Mouse (Mus musculus) monocyte, adult 5-6 weeks (primary cell): ENCODE results near the gene Orai2. TPM values are rescaled to one million over a fixed set of nuclear protein-coding genes. Genes with fewer than 3 reads are reported as not detected.
"Not testable (repeated sequence)": the region's sequence is repeated elsewhere in the genome, so short reads cannot be mapped to it uniquely, and the experiment has no call there.

Experiments
- ATAC-seq: fragments of 153-309, 156-312 bp; replicated peaks from 2 replicates; pipeline ENCODE4 v1.8.0; 2017; ENCODE audit warnings: mild to moderate bottlenecking; ENCODE audit not compliant: low TSS enrichment, insufficient number of reproducible peaks, severe bottlenecking, poor library complexity, low FRiP score
- total RNA-seq: library from RNA; stranded (forward); fragments of 200-1000, 200-491, 200-594 nt; gene quantifications from 3 replicates; pipeline ENCODE4 v1.2.3, GENCODE M21; 2017

Orai2 gene
- total RNA-seq, 1 experiment from 2014 or later: 49.2 TPM

DNA sequence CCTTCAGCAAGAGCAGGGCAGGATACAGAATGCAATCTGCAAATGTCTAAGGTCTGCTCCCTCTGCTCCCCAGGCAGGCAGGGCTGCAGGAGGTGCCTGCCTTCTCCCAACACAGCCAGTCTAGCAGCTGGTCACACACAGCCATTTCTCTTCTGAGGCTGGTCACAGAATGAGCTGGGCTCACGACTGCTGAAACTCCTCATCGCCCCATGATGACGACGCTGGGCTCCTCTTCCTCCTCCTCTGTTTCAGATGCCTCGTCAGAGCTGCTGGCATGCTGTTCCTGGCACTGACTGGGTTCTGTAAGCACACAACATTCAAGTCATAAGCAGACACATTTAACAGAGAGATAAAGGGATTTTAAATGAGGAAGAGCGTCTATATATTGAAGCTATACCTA is 10.7 kb upstream of the Orai2 start:
- ATAC-seq: no peak

DNA sequence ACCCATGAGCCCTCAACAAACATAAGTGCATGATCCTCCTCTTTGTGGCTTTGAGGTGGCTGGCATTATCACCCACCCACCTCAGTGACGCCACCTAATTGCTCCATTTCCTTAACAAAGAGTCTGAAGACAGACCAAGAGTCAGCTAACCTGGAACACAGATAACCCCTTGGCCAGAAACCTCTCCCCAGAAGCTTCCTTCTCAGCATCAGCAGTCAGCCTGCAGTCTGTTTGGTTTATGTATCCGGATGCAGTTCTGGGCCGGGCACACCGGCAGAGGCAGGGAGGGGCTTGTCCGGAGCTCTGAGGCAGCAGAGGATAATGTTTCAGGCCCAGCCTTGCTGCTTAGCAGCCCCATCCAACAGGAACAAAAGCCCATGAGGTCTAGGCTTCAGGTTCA is 9.1 kb upstream of the Orai2 start:
- peak; percentile 32; the same call in 1 of the 2 replicates for ATAC-seq

- ATAC-seq: no peak
These were observed 3.3 kb upstream of the Orai2 start for GRCm38 (mm10) chr5:136173606-136174463.

GRCm38 (mm10) chr5:136172939-136173338 is 2.4 kb upstream of the Orai2 start:
- ATAC-seq: no peak

DNA sequence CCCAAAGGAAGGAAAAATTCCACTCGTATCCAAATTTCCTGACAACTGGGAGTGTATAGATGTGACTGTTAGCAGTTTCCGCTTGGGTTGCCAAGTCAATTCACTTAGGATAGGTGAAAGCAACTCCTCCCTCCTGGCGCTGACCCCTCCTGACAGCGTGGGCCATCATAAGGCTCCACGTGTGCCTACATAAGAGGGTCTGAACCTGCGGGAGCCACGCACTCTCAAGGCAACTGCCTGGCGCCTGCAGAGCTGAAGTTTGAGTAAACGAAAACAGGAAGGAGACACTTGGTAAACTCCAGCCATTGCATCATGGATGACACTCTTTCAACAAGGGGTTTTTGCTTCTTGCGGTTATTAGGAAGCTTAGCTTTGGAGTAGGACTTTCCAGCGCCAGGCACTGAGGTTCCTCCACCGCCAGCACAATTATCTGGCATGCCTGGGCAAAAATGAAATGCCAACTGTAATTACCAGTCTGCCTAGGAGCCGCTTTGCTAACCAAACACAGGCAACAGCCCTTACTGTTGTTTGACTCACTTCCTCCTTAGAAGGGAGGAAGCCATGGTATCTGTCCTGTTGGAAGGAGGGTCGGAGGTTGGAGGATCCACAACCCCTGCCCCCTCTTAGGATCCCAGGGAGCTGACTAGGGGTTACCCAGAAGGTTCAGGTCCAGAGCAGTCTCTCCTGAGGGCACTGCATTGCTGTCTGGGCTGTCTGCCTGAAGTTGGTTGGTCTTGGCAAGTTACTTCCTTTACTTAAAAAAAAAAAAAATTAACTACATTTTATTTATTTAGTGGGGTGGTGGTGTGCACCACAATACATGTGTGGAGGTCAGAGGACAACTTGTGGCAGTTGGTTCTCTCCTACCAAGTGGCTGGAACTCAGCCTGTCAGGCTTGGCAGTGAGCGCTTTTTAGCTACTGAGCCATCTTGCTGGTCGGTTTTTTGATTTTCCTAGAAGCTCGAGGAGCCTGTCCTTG is 1.1 kb upstream of the Orai2 start:
- peak; percentile 68 for ATAC-seq

GRCm38 (mm10) chr5:136169626-136170511 is 644 bp downstream of the Orai2 start:
- ATAC-seq: peak; percentile 18; the same call in 1 of the 2 replicates

DNA sequence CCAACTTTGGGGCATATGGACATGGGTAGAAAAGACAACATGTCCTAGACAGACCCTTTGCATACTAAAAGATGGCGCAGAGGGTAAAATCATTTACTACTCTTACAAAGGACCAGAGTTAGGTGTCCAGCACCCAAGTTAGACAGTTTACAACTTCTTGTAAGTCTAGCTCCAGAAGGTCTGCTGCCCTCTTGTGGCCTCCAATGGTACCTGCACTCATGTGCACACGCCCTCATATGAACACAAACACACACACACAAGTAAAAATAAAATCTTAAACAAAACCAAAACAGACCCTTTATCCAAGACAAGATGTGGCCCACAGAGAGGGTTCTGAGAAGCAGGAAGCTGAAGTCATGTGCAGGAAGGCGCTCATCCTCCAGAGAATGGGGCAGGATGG is 2.4 kb downstream of the Orai2 start:
- no peak for ATAC-seq

- no peak for ATAC-seq
These were observed 3.2 kb downstream of the Orai2 start for GRCm38 (mm10) chr5:136167296-136167695.

GRCm38 (mm10) chr5:136165246-136165645 is 5.3 kb downstream of the Orai2 start:
- ATAC-seq: no peak

DNA sequence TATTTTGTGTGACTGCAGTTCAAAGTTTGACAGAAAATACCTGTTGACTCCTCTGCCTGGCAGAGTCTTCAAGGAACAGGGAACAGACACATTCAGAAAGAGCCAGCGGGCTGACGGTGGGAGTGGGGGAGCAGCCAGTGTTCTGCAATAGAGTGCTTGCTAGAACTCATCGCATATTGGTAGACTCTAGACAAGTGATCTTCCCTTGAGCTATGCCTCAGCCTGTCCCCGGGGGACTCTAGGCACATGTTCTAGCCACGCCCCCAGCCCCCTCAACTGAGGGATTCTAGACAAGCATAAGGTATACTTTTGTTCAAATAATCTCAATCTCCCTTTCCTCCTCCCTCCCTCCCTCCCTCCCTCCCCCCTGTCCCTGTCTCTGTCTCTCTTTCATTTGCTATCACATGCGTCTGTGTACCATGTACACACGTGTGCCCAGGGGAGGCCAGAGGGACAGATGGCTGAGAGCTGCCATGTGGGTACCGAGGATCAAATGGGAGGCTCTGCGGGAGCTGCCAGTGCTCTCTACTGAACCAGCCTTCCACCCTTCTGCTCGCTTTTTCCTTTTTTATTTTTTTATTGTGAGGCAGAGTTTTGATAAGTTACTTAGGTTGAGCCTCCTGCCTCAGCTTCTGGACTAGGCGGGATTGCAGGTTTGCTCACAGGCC is 6.6 kb downstream of the Orai2 start:
- ATAC-seq: no peak

DNA sequence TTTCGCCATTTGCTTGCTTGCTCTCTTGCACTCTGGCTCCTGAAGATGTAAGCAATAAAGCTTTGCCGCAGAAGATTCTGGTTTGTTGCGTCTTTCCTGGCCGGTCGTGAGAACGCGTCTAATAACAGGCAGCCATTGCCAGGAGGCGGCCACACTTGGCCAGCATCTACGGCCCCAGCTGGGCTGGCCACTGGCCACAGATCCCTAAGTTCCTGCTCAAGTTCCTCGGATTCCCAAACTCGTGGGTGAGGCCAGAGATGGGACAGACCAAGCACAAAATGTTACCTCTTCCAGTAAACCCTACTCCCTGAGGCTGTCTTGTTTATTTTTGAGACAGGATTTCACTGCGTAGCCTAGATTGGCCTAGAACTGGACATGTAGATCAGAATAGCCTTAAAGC is 10.4 kb downstream of the Orai2 start:
- not testable (repeated sequence) for ATAC-seq

DNA sequence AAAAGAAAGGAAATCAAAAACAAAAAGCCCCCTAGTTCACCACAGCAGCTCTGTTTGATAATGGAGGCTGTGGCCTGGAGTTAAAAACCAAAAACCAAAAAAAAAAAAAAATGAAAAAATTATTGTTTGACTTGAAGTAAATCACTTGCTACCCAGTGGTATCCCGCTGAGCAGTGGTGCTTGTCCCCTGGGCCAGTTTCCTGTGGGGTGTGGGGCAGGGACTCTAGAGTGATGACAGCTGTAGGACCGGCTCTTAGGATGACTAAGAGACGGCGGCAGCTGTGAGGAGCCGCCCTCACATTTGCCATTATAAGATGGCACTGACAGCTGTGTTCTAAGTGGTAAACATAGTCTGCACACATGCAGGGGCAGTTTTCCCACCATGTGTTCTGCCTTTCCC is 15.1 kb downstream of the Orai2 start:
- ATAC-seq: no peak

DNA sequence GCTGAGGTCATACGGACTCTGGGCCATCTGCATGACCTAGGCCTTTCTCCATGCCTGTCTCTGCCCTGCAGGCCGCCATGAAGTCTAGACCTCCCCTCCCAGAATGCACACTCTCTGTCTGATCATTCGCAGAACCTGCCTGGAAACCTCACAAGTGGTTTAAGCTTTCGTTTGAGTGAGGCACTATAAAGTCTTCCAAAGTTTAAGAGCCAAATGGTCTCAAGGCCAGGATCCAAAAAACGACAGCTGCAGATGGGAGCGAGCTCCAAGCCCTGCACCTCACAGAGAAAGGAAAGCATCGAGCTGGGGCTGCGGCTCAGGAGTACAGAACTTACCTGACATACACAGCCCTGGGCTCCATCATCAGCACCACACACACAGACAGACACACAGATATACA is 18.1 kb downstream of the Orai2 start:
- ATAC-seq: no peak

- peak; percentile 84 for ATAC-seq
These were observed 21.4 kb downstream of the Orai2 start for GRCm38 (mm10) chr5:136149134-136149576.

DNA sequence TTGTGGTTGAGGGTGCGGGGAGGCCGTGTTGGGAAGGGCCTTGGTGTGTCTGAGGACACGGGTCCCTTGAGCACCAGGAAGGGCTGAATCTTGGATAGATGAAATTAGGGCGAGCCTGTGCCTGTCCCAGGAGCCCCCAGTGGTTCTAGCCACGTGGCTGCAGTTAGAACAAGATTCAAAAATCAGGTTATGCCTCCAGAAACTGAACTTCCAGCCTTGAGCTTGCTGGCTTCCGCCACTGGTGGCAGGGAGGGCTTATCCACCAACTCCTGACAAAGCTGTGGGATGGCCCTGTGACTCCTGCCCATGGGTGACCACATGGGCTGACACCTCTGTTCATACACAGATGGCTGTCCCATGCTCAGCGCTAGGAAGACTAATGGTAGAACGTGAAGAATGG is 22.8 kb downstream of the Orai2 start:
- no peak for ATAC-seq

GRCm38 (mm10) chr5:136146936-136147335 is 23.6 kb downstream of the Orai2 start:
- no peak for ATAC-seq

GRCm38 (mm10) chr5:136144606-136145430 is 25.7 kb downstream of the Orai2 start:
- ATAC-seq: no peak
